Comparison of ENCODE assay signal across 8 mouse cellular contexts in genomic region chr11:4258657-4259082, GRCm38 (mm10). TPM values are rescaled to one million over a fixed set of nuclear protein-coding genes. Genes with fewer than 3 reads are reported as not detected.
DNase-seq lines count a peak whose midpoint lies in the region; ATAC-seq and TF ChIP-seq lines count a peak whose summit lies in the region.

No protein-coding gene starts in this region.

- peaks cover 0 to 8% of the 10 kb centered on the region in 2 experiments; a peak in 2 of 4 replicates for H3K36me3 ChIP-seq in MEL (ENCODE audit: control insufficient read depth in 1 of 2, insufficient read depth in 2 of 2, low read length in 2 of 2)
- H3K36me3 ChIP-seq in hindbrain, embryonic 10.5 days: no peaks in the 10 kb centered on the region
- no peaks in the 10 kb centered on the region for H3K36me3 ChIP-seq in lung, embryonic 16.5 days (ENCODE audit: control insufficient read depth, insufficient read depth, low read length)
- no peaks in the 10 kb centered on the region for H3K36me3 ChIP-seq in thymus, adult 2 months (ENCODE audit: control insufficient read depth, insufficient read depth, low read length)

- no peak overlapping the region for H3K4me3 ChIP-seq in MEL (ENCODE audit: control insufficient read depth in 1 of 2, insufficient read depth in 1 of 2, low read depth in 2 of 2, low read length in 2 of 2)
- peak overlapping the region; percentile 39 for H3K4me3 ChIP-seq in hindbrain, embryonic 10.5 days
- H3K4me3 ChIP-seq in lung, embryonic 16.5 days (ENCODE audit: low read length): no peak overlapping the region
- H3K4me3 ChIP-seq in thymus, adult 2 months (ENCODE audit: control insufficient read depth, insufficient read depth, low read length): no peak overlapping the region

- peak; percentile 91 for TF ChIP-seq RAD21 in MEL (IDR thresholded peaks at IDR 0.05; ENCODE audit: low read depth, low read length)

- H3K27ac ChIP-seq in MEL (ENCODE audit: control insufficient read depth, low read depth, low read length): no peak overlapping the region
- peak overlapping the region; percentile 64 for H3K27ac ChIP-seq in hindbrain, embryonic 10.5 days
- H3K27ac ChIP-seq in lung, embryonic 16.5 days (ENCODE audit: low read length): no peak overlapping the region
- H3K27ac ChIP-seq in thymus, adult 2 months (ENCODE audit: control insufficient read depth, insufficient read depth, low read length): no peak overlapping the region

- TF ChIP-seq EP300 in MEL (IDR thresholded peaks at IDR 0.05; ENCODE audit: low read depth in 1 of 2, low read length in 2 of 2): peak in 1 of 2 experiments; percentile 34; a peak in 2 of 4 replicates

- no peaks in the 10 kb centered on the region for H3K9me3 ChIP-seq in MEL (replicated peaks; ENCODE audit: insufficient read depth, low read length)
- H3K9me3 ChIP-seq in hindbrain, embryonic 10.5 days: no peaks in the 10 kb centered on the region
- no peaks in the 10 kb centered on the region for H3K9me3 ChIP-seq in lung, embryonic 16.5 days (ENCODE audit: control insufficient read depth, low read length)

- 2% methylated on average over 7 of the region's 7 CpGs for WGBS in hindbrain, embryonic 10.5 days
- 0% methylated on average over 7 of the region's 7 CpGs for WGBS in lung, embryonic 16.5 days
- under 1% methylated on average over 7 of the region's 7 CpGs for WGBS in thymus, adult 2 months

- peak; percentile 82 to 99 (median 91) for TF ChIP-seq CTCF in MEL (IDR thresholded peaks at IDR 0.05 in 2 of 3, conservative IDR thresholded peaks at IDR 0.05 in 1 of 3; ENCODE audit: control insufficient read depth in 1 of 3, insufficient read depth in 1 of 3, low read depth in 2 of 3, low read length in 3 of 3, poor library complexity in 1 of 3, severe bottlenecking in 1 of 3)
- peak; percentile 100 for TF ChIP-seq CTCF in thymus, adult 2 months (IDR thresholded peaks at IDR 0.05; ENCODE audit: borderline replicate concordance, control insufficient read depth, extremely low read depth, insufficient read depth, low read length, poor library complexity)

- peak; percentile 96 for DNase-seq in MEL (ENCODE audit: low read depth, low spot score)
- DNase-seq in cerebellum, adult 8-10 months: peak; percentile 85
- DNase-seq in hindbrain, embryonic 10.5 days (ENCODE audit: low spot score): peak; percentile 84
- peak; percentile 72 for DNase-seq in layer of hippocampus, adult 9-11 months
- peak; percentile 24 for DNase-seq in ovary, adult 18-20 months (ENCODE audit: low spot score)
- DNase-seq in thymus, adult 2 months: peak; percentile 88

- peaks cover 6 to 27% of the 10 kb centered on the region in 2 experiments for H3K4me1 ChIP-seq in MEL (ENCODE audit: control insufficient read depth in 1 of 2, insufficient read depth in 2 of 2, low read length in 2 of 2)
- H3K4me1 ChIP-seq in hindbrain, embryonic 10.5 days (replicated peaks): peaks cover 34% of the 10 kb centered on the region
- peaks cover 33% of the 10 kb centered on the region for H3K4me1 ChIP-seq in lung, embryonic 16.5 days (replicated peaks; ENCODE audit: control insufficient read depth, insufficient read depth, low read length)
- peaks cover 24% of the 10 kb centered on the region for H3K4me1 ChIP-seq in thymus, adult 2 months (replicated peaks; ENCODE audit: control insufficient read depth, insufficient read depth, low read length)

- H3K27me3 ChIP-seq in MEL (ENCODE audit: control insufficient read depth in 1 of 2, insufficient read depth in 2 of 2, low read length in 2 of 2): no peaks in the 10 kb centered on the region
- peaks cover 22% of the 10 kb centered on the region for H3K27me3 ChIP-seq in hindbrain, embryonic 10.5 days (ENCODE audit: insufficient read depth, poor library complexity, severe bottlenecking)
- no peaks in the 10 kb centered on the region for H3K27me3 ChIP-seq in lung, embryonic 16.5 days (ENCODE audit: control insufficient read depth, insufficient read depth, low read depth, low read length)
- no peaks in the 10 kb centered on the region for H3K27me3 ChIP-seq in thymus, adult 2 months (ENCODE audit: control insufficient read depth, insufficient read depth, low read length)

- ATAC-seq in frontal cortex, adult (ENCODE audit: low TSS enrichment): peak; percentile 69; the same call in 1 of the 2 replicates
- ATAC-seq in lung, embryonic 16.5 days (ENCODE audit: low read depth): peak; percentile 34; the same call in 1 of the 2 replicates

- no peaks in the 10 kb centered on the region for H3K79me2 ChIP-seq in MEL (ENCODE audit: control insufficient read depth, insufficient read depth, low read length, poor library complexity)

- TF ChIP-seq POLR2A in MEL (IDR thresholded peaks at IDR 0.05; ENCODE audit: control insufficient read depth in 1 of 2, insufficient read depth in 1 of 2, low read depth in 1 of 2, low read length in 2 of 2, poor library complexity in 1 of 2): no peak
- TF ChIP-seq POLR2A in thymus, adult 2 months (IDR thresholded peaks at IDR 0.05; ENCODE audit: control insufficient read depth, extremely low read depth, insufficient read depth, low read length, poor library complexity): no peak

- H3K4me2 ChIP-seq in lung, embryonic 16.5 days (ENCODE audit: low read depth, low read length): peak overlapping the region; percentile 45

- no peak overlapping the region for H3K9ac ChIP-seq in MEL (ENCODE audit: control insufficient read depth, low read depth, low read length, poor library complexity, severe bottlenecking)
- no peak overlapping the region for H3K9ac ChIP-seq in lung, embryonic 16.5 days (ENCODE audit: low read length)

TF ChIP-seq in MEL, 35 proteins besides CTCF, POLR2A, EP300 and RAD21 (continues in another document):
- TF ChIP-seq SIN3A (IDR thresholded peaks at IDR 0.05; ENCODE audit: low read length) (peak; percentile 84), SMC3 (IDR thresholded peaks at IDR 0.05; ENCODE audit: low read depth, low read length) (peak; percentile 88), HCFC1 (IDR thresholded peaks at IDR 0.05; ENCODE audit: low read depth, low read length) (peak; percentile 58; the same call in 1 of the 2 replicates), MEF2A (IDR thresholded peaks at IDR 0.05; ENCODE audit: extremely low read depth, insufficient replicate concordance, low read depth, low read length, poor library complexity, severe bottlenecking) (no peak), NRF1 (IDR thresholded peaks at IDR 0.05; ENCODE audit: insufficient read depth, low read depth, low read length, poor library complexity, severe bottlenecking) (no peak), ZKSCAN1 (IDR thresholded peaks at IDR 0.05; ENCODE audit: low read depth, low read length) (no peak), BHLHE40 (IDR thresholded peaks at IDR 0.05; ENCODE audit: borderline replicate concordance, low read depth, low read length) (no peak; the same call in 1 of the 2 replicates), POLR2AphosphoS2 (IDR thresholded peaks at IDR 0.05; ENCODE audit: low read length) (no peak), MAFK (IDR thresholded peaks at IDR 0.05; ENCODE audit: borderline replicate concordance, low read depth, low read length) (no peak), CHD1 (IDR thresholded peaks at IDR 0.05; ENCODE audit: low read depth, low read length) (no peak), KAT2A (conservative IDR thresholded peaks at IDR 0.05; ENCODE audit: low read depth, low read length) (no peak), ZNF384 (IDR thresholded peaks at IDR 0.05; ENCODE audit: low read depth, low read length) (0 out of 2 replicates have a peak, but pooled peaks have one; percentile 51), ZC3H11A (IDR thresholded peaks at IDR 0.05; ENCODE audit: low read depth, low read length) (peak; percentile 95), ETS1 (IDR thresholded peaks at IDR 0.05; ENCODE audit: low read depth, low read length) (no peak), MYB (IDR thresholded peaks at IDR 0.05; ENCODE audit: low read depth, low read length) (no peak), MYC (IDR thresholded peaks at IDR 0.05; ENCODE audit: low read depth, low read length) (0 out of 2 replicates have a peak, but pooled peaks have one; percentile 51), USF2 (IDR thresholded peaks at IDR 0.05; ENCODE audit: borderline replicate concordance in 1 of 2, insufficient read depth in 1 of 2, low read depth in 1 of 2, low read length in 2 of 2) (no peak), TCF12 (IDR thresholded peaks at IDR 0.05; ENCODE audit: low read depth, low read length) (no peak), CHD2 (IDR thresholded peaks at IDR 0.05; ENCODE audit: low read length) (no peak), E2F4 (IDR thresholded peaks at IDR 0.05; ENCODE audit: borderline replicate concordance, low read depth, low read length) (no peak), UBTF (IDR thresholded peaks at IDR 0.05; ENCODE audit: borderline replicate concordance, insufficient read depth, low read depth, low read length) (no peak), JUND (IDR thresholded peaks at IDR 0.05; ENCODE audit: low read depth, low read length) (no peak), TBP (IDR thresholded peaks at IDR 0.05; ENCODE audit: low read depth, low read length) (no peak)

RNA-seq across cellular contexts. Expression of gene Lif, which starts 1.3 kb away (rescaled TPM):
- total RNA-seq in MEL (2012; rRNA removed): 0.10 and 0.27 TPM in 2 replicates
- under 1 TPM in 1 of 2 experiments, not detected in 1; 0.31 TPM for polyA plus RNA-seq in MEL (2012; ENCODE audit: insufficient read depth in 1 of 2, insufficient read length in 2 of 2, low read depth in 1 of 2, low replicate concordance in 2 of 2, missing spikeins in 1 of 2)
- polyA plus RNA-seq in hindbrain, embryonic 10.5 days (2016; fragmentation: Nextera tagmentation; extraction: Ambion mirVana): 0.05 and 0.09 TPM in 2 replicates
- 0.44 and 0.68 TPM in 2 replicates for polyA plus RNA-seq in lung, embryonic 16.5 days (2015; fragmentation: Nextera tagmentation; extraction: Ambion mirVana)
- polyA plus RNA-seq in thymus, adult 2 months (2012; rRNA removed): 1.7 and 2.2 TPM in 2 replicates

RNA-seq across cellular contexts. Expression of gene Osm, which starts 22.4 kb away (rescaled TPM):
- 11.2 and 15.4 TPM in 2 replicates for total RNA-seq in MEL (2012; rRNA removed)
- polyA plus RNA-seq in MEL (2012; ENCODE audit: insufficient read depth in 1 of 2, insufficient read length in 2 of 2, low read depth in 1 of 2, low replicate concordance in 2 of 2, missing spikeins in 1 of 2): 10 to 100 TPM in 1 of 2 experiments, not detected in 1; 10.6 TPM
- 0.09 TPM in 1 of 2 replicates, not detected in the other for polyA plus RNA-seq in hindbrain, embryonic 10.5 days (2016; fragmentation: Nextera tagmentation; extraction: Ambion mirVana)
- 0.25 and 0.28 TPM in 2 replicates for polyA plus RNA-seq in lung, embryonic 16.5 days (2015; fragmentation: Nextera tagmentation; extraction: Ambion mirVana)
- polyA plus RNA-seq in thymus, adult 2 months (2012; rRNA removed): 5.3 and 5.8 TPM in 2 replicates

RNA-seq across cellular contexts. Expression of gene Castor1, which starts 40.6 kb away (rescaled TPM):
- 6.6 and 7.1 TPM in 2 replicates for total RNA-seq in MEL (2012; rRNA removed)
- polyA plus RNA-seq in MEL (2012; ENCODE audit: insufficient read depth in 1 of 2, insufficient read length in 2 of 2, low read depth in 1 of 2, low replicate concordance in 2 of 2, missing spikeins in 1 of 2): 10 to 100 TPM in 1 of 2 experiments, not detected in 1; 11.8 TPM
- polyA plus RNA-seq in hindbrain, embryonic 10.5 days (2016; fragmentation: Nextera tagmentation; extraction: Ambion mirVana): 2.7 and 3.6 TPM in 2 replicates
- polyA plus RNA-seq in lung, embryonic 16.5 days (2015; fragmentation: Nextera tagmentation; extraction: Ambion mirVana): 6.5 and 9.1 TPM in 2 replicates
- polyA plus RNA-seq in thymus, adult 2 months (2012; rRNA removed): 23.3 and 34.5 TPM in 2 replicates

Comparison
In these comparisons a context has a peak if more than half of its experiments do, and no peak if none do; other contexts are left out.
1. DNase-seq: peak in every context shown above with its lines; median percentile 96 in MEL; 88 in thymus, adult 2 months; 85 in cerebellum, adult 8-10 months; 84 in hindbrain, embryonic 10.5 days; 72 in layer of hippocampus, adult 9-11 months; 24 in ovary, adult 18-20 months.